Mouse (Mus musculus) adrenal gland, adult 18-20 months (tissue): ENCODE results near the gene Ccdc61. TPM values are rescaled to one million over a fixed set of nuclear protein-coding genes. Genes with fewer than 3 reads are reported as not detected.

Experiments
- DNase-seq, 2 experiments: peaks; one replicate each; pipeline ENCODE4 v3.0.0; 2021 to 2022; ENCODE audit warnings: low spot score in 2 of 2
- long read RNA-seq, 2 experiments: library from polyadenylated mRNA; stranded (forward); transcript quantifications; one replicate each; pipeline ENCODE4 v2.0.0; 2021
- total RNA-seq, 2 experiments: library from RNA; stranded (reverse); gene quantifications; 1 replicate in 1 of 2; 2 replicates in 1 of 2; pipeline ENCODE4 v1.2.3; 2021

The Ccdc61 gene
- total RNA-seq, result 10 to 100 TPM in 1 of 2 experiments, 1 to 10 TPM in 1; 9.9 to 10.7 TPM
- long read RNA-seq, experiment 1, partial matches to known transcripts, result 0 of 12 reads
- long read RNA-seq, experiment 1, other reads (novel, unspliced or antisense), result 8 of 12 reads
- long read RNA-seq, experiment 2, transcript Ccdc61-201 (14 exons, 2,022 nt), result major isoform, 27 of 46 reads
- long read RNA-seq, experiment 2, partial matches to known transcripts, result 3 of 46 reads
- long read RNA-seq, experiment 2, other reads (novel, unspliced or antisense), result 15 of 46 reads

DNA sequence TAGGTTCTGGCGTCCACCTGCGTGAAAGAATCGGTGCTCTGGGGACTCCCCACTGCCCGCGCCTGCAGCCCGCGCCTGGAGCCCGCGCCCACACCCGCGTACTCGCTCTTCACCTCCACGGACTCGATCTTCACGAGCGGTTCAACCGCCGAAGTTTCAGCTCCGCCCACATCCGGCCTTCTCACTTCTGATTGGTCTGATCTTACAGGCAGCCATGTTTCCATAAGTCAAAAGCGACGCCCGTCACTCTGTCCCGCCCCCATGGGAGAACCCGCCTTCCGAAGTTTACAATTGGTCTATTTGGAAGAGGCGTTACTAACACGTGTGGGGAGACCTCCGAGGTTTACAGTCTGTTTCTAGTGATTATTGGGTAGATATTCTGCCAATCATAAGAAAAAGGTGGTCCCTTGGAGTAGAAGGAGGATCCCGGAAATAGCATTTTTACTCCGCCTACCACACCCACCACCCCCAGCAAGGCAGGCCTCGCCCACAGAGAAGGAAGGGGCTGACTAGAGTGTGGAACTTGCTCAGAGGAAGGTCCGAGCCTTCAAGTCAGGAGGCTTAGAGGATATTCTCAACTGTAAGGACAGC, at the start of gene Ccdc61:
Gene Ccdc61 (minus strand): TSS at position 175 of the 591 bp plus-strand sequence.
- DNase-seq, result peak; percentile 91 to 93

DNA sequence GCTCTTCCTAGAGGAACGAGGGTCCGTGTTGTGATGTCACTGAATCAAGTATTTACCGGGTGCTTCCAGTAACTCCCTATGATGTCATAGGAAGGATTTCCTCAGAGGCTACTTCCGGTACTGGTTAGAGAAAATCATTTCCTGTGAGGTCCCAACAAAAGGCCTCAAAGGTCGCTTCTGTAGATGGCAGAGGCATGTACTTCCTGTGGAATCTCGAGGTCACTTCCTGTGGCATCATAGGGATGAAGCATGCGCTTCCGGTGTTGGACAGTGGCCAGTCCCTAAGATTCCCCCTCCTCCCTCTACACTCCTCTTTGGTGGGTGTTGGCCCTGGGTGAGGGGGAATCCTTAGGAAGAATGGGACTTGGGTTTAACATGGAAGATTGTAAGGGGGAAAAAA, 49.2 kb upstream of the Ccdc61 start:
- peak in 1 of 2 experiments; percentile 31 for DNase-seq

DNA sequence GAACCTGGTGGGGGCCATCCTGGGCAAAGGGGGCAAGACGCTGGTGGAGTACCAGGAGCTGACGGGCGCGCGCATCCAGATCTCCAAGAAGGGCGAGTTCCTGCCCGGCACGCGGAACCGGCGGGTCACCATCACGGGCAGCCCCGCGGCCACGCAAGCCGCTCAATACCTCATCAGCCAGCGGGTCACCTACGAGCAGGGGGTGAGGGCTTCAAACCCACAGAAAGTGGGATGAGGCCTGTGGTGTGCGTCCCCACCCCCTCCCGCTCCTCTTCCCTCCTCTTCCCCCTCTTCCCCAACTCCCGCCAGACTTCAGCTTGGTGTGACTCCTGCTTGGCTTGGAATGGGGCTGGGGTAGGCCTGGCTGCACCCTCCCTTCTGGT, 48.2 kb upstream of the Ccdc61 start:
- peak in 1 of 2 experiments; percentile 24 for DNase-seq

DNA sequence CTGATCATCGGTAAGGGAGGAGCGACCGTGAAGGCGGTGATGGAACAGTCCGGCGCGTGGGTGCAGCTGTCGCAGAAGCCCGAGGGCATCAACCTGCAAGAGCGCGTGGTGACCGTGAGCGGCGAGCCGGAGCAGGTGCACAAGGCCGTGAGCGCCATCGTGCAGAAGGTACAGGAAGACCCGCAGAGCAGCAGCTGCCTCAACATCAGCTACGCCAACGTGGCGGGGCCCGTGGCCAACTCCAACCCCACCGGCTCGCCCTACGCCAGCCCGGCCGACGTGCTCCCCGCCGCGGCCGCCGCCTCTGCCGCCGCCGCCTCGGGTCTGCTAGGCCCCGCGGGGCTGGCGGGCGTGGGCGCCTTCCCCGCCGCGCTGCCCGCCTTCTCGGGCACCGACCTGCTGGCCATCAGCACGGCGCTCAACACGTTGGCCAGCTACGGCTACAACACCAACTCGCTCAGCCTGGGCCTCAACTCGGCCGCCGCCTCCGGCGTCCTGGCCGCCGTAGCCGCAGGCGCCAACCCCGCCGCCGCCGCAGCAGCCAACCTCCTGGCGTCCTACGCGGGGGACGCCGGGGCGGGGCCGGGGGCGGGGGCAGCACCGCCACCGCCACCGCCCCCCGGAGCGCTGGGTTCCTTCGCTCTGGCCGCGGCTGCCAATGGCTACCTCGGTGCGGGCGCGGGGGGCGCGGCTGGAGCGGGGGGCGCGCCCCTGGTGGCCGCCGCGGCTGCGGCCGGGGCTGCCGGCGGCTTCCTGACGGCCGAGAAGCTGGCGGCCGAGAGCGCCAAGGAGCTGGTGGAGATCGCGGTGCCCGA, 47.6 kb upstream of the Ccdc61 start:
- DNase-seq, result peak; percentile 63 to 66

DNA sequence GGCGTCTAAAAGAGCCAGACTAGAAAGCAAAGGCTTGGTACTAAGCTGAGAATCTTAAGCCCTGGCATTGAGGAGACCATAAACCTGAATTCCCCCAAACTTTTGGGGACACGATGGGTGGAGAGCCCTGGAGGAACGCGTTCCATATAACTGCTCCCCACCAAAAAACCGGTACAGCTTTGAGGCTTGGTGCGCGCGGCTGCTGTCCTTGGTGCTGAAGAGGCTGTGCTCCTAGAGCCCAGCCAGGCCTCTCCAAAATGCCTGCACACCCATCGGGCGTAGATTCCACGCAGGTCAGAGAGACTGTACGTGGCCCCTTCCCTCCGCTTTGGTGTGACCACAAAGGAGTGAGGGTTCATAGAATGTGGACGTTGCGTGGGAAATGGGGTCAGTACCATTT, 41.2 kb upstream of the Ccdc61 start:
- DNase-seq, result peak; percentile 59 to 64

DNA sequence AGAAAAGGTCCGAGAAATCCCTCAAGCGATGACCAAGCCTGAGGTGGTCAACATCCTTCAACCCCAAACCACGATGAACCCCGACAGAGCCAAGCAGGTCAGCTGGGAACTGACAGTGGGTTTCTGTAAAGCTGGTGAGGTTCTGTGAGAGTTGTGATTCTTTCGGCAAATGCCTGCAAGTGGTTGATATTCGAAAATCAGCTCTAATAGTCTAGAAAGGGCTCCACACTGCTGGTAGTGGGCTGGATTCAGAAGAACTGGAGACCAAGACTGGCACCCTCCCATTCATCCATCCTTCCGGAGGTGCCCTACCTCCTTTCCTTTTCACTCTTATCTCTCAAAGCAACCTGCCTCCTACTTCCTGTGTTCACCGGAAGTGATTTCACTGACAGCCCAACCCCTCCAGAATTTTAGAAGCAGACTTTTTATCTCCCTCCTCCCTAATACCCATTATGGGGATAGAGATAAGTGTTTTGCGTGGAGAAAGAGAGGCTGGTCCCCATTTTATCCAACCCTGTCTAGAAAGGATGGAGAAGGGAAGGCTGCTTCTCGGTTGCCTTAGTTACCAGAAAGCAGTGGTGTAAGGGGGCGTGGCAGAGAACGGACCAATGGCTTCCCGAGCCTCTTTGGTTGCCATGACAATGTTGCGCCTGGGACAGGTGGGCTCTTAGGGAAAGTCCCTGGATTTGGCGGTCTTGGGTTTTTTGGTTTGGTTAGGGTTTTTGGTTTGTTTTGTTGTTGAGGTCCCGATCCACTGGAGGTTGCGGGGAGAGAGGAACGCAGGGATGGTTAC, 40.5 kb upstream of the Ccdc61 start:
- no peak for DNase-seq

DNA sequence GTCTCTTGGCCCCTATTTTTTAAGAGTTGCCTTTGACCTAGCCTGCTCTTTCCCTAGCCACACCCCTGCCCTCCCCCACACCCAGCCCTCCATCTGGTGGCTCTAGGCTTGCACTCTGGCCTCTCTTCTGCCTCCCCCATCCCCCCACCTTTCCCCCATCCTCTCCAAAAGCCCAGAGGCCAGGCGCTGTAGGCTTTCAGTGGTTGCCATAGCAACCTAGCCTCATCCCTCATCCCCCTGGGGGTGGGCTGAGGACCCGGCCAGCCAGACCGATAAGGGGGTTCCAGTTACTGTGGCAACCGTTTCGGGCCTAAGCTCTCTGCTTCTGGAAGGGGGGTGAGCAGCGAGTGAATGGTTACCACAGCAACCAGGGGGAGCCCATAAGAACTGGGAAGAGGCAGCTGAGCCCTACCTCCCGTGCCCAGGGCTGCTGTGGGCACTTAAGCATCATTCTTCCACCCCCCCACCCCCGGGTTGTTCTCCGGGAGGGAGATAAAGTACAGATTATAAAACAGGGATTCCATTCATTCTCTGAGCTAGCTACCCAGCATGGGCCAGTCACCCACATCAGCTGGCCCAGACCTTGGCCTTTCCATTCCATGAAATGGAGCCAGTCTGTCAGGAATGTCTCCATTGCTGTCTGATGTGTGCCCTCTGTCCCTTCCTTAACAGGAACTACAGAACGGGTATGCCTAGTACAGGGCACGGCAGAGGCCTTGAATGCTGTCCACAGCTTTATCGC, 39.7 kb upstream of the Ccdc61 start:
- no peak for DNase-seq

DNA sequence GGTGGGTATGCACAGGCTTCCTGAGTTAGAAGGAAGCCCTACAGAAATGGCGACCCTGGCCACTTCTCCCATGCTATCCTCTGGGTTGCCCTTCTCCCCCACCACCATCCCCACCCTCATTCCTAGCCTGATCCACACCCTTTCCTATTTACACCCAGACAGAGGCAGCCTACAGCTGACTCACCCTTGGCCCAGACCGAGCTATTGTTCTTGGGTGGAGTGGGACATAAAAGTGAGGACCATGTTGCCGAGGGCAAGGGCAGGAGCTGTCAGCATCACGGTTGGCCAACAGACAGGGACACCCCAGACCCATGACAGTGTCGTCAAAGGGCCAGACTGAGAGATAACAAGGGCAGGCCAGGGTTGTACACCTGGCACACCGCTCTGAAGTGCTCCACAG, 37.9 kb upstream of the Ccdc61 start:
- no peak for DNase-seq

DNA sequence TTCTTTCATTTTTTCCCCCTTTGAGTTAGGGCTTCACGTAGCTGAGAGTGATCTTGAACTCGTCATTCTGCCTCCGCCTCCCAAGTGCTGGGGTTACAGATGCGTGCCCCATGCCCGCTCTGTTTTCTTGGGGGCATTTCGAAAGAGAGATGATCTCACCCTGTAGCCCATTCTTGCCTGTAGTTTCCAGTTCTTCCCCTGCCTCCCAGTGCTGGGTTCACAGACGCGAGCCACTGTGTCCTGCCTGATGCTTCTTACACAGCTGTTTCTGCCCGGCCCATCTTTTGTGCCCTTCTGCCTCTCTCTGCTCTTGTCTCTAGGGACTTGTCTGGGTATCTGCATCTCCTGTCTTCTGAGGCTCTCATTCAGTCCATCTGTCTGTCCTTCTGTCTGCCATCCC, 32.6 kb upstream of the Ccdc61 start:
- no peak for DNase-seq

DNA sequence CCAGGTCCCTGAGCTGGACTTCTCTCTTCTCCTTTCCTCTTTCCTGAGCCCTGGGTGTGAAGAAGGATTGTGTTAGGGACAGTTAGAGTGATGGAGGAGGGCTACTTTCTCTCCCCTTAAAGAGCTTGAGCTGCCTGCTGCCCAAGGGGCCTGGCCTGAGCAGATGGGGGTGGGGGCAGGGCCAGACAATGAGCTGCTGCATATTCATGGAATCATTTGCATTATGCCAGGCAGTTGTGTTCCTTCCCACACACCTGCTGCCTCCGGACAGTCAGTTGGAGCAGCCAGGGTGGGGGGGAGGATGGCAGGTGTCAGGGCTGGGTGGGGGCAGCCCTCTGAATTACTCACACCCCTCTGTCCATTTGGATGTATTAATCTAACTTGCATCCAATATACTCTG, 32.2 kb upstream of the Ccdc61 start:
- DNase-seq, result no peak

DNA sequence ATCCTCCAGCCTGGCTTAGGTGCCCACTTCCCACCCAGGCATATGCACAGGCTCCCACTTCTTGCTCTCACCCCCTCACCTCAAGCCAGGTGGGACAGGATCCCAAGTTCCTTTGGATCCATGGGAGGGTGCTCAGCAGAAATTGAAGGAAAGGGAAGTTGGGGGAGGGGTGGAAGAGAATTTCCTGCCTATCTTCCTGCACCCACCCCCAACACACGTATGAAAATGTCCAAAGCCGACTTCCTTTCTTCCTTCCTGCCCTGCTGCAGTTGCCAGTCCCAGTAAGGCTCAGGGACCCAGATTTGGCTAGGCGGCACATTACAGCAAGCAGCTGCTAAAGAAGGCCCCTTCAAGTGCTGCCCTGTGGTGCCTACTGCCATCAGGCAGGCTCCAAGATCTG, 17.5 kb upstream of the Ccdc61 start:
- no peak for DNase-seq

DNA sequence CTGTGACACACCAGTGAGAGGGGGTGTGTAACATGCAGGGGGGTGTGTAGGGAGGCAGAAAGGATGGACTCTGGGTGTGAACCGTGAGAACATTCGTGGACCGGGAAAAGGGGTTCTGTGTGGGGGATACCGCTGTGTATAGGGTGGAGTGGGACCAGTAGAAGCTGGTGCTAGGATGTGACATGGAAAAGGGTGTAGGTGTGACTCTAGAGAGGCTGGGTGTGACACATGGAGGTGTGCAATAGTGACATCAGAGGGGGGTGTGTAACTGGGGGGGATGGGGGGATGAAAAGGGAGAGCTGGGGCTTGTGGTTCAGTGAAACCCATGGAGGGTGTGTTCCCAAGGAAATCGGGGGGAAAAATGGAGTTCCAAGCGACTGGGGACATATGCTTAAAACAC, 16.7 kb upstream of the Ccdc61 start:
- no peak for DNase-seq

DNA sequence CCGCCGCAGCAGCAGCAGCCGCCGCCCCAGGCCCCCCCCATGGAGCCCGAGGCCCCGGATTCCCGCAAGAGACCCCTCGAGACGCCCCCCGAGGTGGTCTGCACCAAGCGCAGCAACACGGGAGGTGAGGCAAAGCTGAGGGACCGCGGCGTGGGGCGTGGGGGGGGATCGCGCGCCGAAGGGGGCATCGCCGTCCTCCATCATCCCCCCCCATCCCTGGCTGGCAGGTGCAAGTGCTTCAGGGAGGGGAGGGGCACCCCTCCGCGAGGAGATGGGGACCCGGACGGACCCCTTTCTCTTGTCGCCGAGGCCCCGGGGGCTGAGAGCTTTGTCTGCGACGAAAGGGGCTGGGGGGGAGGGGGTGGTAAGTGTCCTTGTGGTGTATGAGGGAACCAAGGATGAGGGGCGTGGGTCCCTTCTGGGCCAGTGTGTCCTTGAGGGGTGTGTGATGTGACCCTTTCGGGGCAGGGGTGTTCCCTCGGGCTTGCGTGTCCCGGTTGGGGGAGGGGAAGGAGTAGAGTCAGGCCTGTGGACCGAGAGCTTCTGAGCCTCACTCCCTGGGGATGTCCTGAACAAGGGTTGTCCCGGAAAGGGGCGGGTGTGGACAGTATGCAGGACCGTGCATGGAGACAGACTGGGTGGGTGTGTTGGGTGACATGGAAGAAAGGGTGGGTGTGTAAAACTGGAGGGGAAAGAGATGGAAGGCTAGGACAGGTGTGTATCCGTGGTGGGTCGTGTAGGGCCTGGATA, 16.0 kb upstream of the Ccdc61 start:
- peak; percentile 28 to 44 for DNase-seq

DNA sequence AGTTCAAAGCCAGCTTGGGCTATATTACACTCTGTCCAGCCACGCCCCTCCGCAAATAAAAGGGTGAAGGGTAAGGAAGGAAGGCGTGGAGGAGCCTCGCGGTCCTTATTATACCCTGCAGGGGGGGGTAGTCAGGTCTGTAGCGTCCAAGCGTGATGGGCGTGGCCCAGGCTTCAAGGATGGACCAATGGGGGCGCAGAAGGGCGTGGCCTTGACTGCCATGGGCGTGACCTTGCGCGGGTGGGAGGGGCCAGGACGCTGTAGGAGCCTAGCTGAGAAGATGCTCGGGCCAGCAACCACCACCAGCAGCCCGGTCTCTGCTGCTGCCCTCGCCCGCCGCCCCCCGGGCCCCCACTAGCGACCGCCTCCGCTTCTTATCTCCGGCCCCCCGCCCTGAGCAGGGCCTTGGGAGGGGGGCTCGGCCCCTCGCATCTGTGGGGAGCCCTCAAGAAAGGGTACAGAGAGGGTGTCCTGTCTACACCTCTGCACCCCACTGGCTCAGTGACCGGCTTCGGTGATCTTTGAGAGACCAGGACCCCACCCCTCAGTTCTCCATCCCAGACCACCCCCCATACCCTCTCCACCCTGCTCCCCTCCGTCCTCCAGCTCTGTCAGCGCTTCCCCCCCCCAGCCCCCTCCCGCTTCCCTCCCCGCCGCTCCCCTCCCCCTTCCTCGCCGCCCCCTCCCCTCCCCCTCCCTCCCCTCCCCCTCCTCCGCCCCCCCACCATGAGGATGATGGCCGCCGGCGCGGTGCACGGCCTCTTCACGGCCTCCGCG, 15.1 kb upstream of the Ccdc61 start, which contains the start of gene Nova2:
Gene Nova2 (plus strand): TSS at position 727 of the 777 bp plus-strand sequence.
- DNase-seq, result peak; percentile 75 to 78

DNA sequence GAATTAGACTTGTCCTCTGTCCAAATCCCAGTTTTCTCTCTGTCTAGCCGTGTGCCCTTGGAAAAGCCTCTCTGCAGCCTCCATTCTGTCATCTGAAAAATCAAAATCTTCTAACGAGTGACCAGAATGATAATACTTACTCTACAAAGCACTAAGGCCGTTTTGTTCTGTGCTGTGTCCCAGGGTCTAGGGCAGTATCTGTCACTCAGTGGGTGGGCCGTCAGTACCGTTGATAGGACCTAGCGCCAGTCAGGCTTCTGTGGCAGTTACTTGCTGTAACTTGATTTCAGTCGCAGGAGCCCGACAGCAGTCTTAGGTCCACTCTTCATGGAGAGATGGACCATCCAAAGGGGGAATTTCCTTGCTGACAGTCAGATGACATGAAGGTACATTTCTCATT, 14.1 kb upstream of the Ccdc61 start:
- no peak for DNase-seq

DNA sequence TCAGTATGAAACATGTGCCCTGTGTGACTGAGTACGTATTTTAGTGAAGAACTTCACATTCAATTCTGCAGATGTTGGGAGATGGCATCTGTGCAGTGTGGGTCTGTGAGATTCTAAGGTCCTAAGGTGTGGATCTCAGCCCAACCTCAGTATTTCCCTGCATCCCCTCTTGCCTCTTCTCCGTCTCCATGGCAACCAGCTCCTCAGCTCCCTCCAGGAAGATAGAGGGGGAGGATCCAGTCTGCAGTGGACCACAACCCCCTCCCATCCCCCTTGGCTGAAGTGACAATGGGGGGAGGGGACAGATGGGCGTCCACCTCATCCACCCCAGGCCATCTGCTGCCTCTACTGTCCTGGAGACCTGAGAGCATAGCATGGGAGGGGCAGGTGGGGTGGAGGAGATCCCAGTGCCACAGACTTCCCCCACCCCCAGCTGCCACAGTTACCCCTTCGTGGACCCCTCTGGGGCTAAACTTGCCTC, 13.5 kb upstream of the Ccdc61 start:
- DNase-seq, result no peak

DNA sequence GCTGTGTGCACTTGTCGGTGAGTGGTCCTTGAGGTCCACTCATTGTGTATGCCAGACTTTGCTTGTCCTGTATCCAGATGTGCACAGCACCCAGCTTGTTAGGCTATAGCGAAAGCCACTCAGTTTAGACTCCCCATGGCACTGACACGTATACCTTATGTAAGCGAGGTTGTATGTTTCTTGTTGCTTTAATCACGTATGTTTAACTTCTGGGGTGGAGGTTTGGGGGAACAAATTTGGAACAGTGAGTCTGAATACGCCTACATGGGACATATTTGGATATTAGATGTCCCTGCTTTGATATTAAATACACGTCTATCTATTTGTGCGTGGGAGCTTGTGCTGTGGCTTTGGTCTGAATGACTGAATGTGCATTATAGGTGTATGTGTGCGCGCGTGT, 13.1 kb upstream of the Ccdc61 start:
- no peak for DNase-seq

DNA sequence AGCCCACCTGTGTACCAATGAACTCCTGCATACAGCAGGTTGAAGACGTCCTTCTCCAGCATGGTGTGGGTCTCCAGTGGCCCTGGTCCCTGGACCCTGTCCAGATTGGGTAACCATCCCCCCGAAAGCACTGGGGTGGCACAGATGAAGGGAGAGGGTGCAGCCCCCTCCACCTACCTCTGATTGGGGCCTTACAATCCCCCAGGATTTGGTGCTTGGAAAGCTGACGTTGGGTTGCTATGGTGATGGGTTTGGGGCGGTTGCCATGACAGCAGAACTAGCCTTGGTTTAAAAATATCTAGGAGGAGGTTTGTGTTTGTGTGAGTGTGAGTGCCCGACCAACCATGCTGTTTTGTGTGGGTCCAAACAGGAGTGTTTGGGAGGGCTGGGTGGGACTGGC, 12.6 kb upstream of the Ccdc61 start:
- DNase-seq, result no peak

DNA sequence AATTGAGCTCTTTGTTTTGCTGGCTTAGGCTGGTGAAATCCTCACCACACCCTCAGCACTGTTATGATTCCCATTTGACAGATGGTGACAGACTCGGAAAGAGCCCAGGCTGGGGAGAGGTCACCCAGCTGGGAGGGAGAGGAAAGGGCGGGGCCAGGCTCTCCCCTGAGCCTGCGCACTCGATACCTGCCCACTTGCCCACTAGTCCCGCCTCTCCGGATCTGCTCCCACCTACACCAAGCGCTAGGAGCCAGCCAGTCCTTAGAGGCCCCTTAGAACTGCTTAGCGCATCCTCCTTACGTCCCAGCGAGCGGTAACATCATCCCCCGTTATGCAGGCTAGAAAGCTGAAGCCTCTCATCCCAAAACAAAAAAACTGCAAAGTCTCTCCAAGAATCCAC, 10.9 kb upstream of the Ccdc61 start:
- peak; percentile 22 to 49 for DNase-seq
